Mouse (Mus musculus) left cerebral cortex, adult 8-10 months (tissue): ENCODE measurements at regions not wholly inside any gene's neighbourhood (a gene's known extent, or its start where the extent isn't known, plus 50 kb on each side); places are given as distances from the start of the nearest gene placed in this dataset.
A peak's percentile ranks its signal among the peaks of the same experiment; 100 is the strongest.

Source experiments
- DNase-seq, 2 experiments: peaks; one replicate each; pipeline ENCODE4 v3.0.0; 2022; ENCODE audit warnings: low spot score in 2 of 2

- peak in 1 of 2 experiments; percentile 40 for DNase-seq
These were observed 213.6 kb upstream of the Akirin2 start for GRCm38 (mm10) chr4:34336971-34337797.

GRCm38 (mm10) chr4:34337852-34338251, 212.9 kb upstream of the Akirin2 start:
- no peak for DNase-seq

GRCm38 (mm10) chr4:34340057-34340456, 210.7 kb upstream of the Akirin2 start:
- no peak for DNase-seq

GRCm38 (mm10) chr4:34371281-34372032, 179.3 kb upstream of the Akirin2 start:
- no peak for DNase-seq

GRCm38 (mm10) chr4:34386338-34386967, 164.3 kb upstream of the Akirin2 start:
- no peak for DNase-seq

GRCm38 (mm10) chr4:34391499-34391898, 159.2 kb upstream of the Akirin2 start:
- no peak for DNase-seq

GRCm38 (mm10) chr4:34403061-34403460, 147.7 kb upstream of the Akirin2 start:
- DNase-seq, result no peak

GRCm38 (mm10) chr4:34407181-34407580, 143.6 kb upstream of the Akirin2 start:
- DNase-seq, result no peak

- DNase-seq, result no peak
These were observed 129.8 kb upstream of the Akirin2 start for GRCm38 (mm10) chr4:34420970-34421369.

- no peak for DNase-seq
These were observed 126.5 kb upstream of the Akirin2 start for GRCm38 (mm10) chr4:34424131-34424646.

GRCm38 (mm10) chr4:34429003-34429402, 121.7 kb upstream of the Akirin2 start:
- DNase-seq, result no peak

- no peak for DNase-seq
These were observed 121.1 kb upstream of the Akirin2 start for GRCm38 (mm10) chr4:34429456-34430235.

GRCm38 (mm10) chr4:34437316-34437715, 113.4 kb upstream of the Akirin2 start:
- DNase-seq, result no peak

- DNase-seq, result no peak
These were observed 101.2 kb upstream of the Akirin2 start for GRCm38 (mm10) chr4:34449582-34449981.

- no peak for DNase-seq
These were observed 88.1 kb upstream of the Akirin2 start for GRCm38 (mm10) chr4:34462591-34462990.

- DNase-seq, result no peak
These were observed 84.9 kb upstream of the Akirin2 start for GRCm38 (mm10) chr4:34465845-34466244.

GRCm38 (mm10) chr4:34466309-34466708, 84.4 kb upstream of the Akirin2 start:
- DNase-seq, result no peak

GRCm38 (mm10) chr4:34468096-34468495, 82.6 kb upstream of the Akirin2 start:
- DNase-seq, result no peak

- no peak for DNase-seq
These were observed 74.8 kb upstream of the Akirin2 start for GRCm38 (mm10) chr4:34475792-34476448.

GRCm38 (mm10) chr4:34484273-34484672, 66.5 kb upstream of the Akirin2 start:
- no peak for DNase-seq

- no peak for DNase-seq
These were observed 65.2 kb upstream of the Akirin2 start for GRCm38 (mm10) chr4:34485574-34485973.
